Mouse (Mus musculus) intestine, embryonic 14.5 days (tissue): ENCODE results near the gene Dus1l. TPM values are rescaled to one million over a fixed set of nuclear protein-coding genes. Genes with fewer than 3 reads are reported as not detected.

Experiments used
- ATAC-seq: fragments of 200-750 bp; cut with Nextera tagmentation; replicated peaks from 2 replicates; pipeline ENCODE4 v1.8.0; 2017; ENCODE audit warnings: low read depth, moderate number of reproducible peaks, moderate TSS enrichment, moderate library complexity; ENCODE audit not compliant: low FRiP score, low TSS enrichment
- DNase-seq: peaks from one replicate; pipeline ENCODE4 v3.0.0-alpha.2; 2018; ENCODE audit warnings: low spot score
- H3K27ac ChIP-seq: fragments of 300-500 bp; sonication (generic); 2 replicates; pipeline ENCODE4 v1.5.1; 2014; ENCODE audit warnings: low read depth, mild to moderate bottlenecking, control low read depth
- H3K27me3 ChIP-seq: fragments of 300-500 bp; sonication (generic); replicated peaks from 2 replicates; pipeline ENCODE4 v1.6.1; 2014; ENCODE audit warnings: low read length, control low read depth; ENCODE audit not compliant: control insufficient read depth, insufficient read depth
- H3K36me3 ChIP-seq: fragments of 300-500 bp; sonication (generic); 2 replicates; pipeline ENCODE4 v1.6.1; 2014; ENCODE audit warnings: low read length, control low read depth; ENCODE audit not compliant: control insufficient read depth, insufficient read depth
- H3K4me1 ChIP-seq: fragments of 300-500 bp; sonication (generic); replicated peaks from 2 replicates; pipeline ENCODE4 v1.6.1; 2014; ENCODE audit warnings: low read length, control low read depth, mixed read lengths; ENCODE audit not compliant: control insufficient read depth, insufficient read depth
- H3K4me2 ChIP-seq: fragments of 300-500 bp; sonication (generic); 2 replicates; pipeline ENCODE4 v1.6.1; 2014; ENCODE audit warnings: low read length
- H3K4me3 ChIP-seq: fragments of 300-500 bp; sonication (generic); 2 replicates; pipeline ENCODE4 v1.5.1; 2014; ENCODE audit warnings: low read depth, low read length, control low read depth, mixed read lengths
- H3K9ac ChIP-seq: fragments of 300-500 bp; sonication (generic); 2 replicates; pipeline ENCODE4 v1.6.1; 2014; ENCODE audit warnings: mild to moderate bottlenecking, low read length
- H3K9me3 ChIP-seq: fragments of 300-500 bp; sonication (generic); 2 replicates; pipeline ENCODE4 v1.6.1; 2016; ENCODE audit warnings: low read length, control low read depth; ENCODE audit not compliant: control insufficient read depth
- WGBS: fragments of 180-500 bp; shearing (Covaris S2); extraction: QIAGEN DNeasy Blood & Tissue Kit; methylation state at CpG from one replicate; pipeline ENCODE4 v1.1.7; 2014; 5-methylcytosine and 5-hydroxymethylcytosine counted together
- polyA plus RNA-seq: library from polyadenylated mRNA; unstranded; fragments of >200 nt; fragmentation: Nextera tagmentation; extraction: Ambion mirVana; gene quantifications from 2 replicates; pipeline ENCODE4 v1.2.1, GENCODE M21; 2014

Dus1l gene
- polyA plus RNA-seq, 1 experiment from 2014 or later, result 83.0 TPM

DNA sequence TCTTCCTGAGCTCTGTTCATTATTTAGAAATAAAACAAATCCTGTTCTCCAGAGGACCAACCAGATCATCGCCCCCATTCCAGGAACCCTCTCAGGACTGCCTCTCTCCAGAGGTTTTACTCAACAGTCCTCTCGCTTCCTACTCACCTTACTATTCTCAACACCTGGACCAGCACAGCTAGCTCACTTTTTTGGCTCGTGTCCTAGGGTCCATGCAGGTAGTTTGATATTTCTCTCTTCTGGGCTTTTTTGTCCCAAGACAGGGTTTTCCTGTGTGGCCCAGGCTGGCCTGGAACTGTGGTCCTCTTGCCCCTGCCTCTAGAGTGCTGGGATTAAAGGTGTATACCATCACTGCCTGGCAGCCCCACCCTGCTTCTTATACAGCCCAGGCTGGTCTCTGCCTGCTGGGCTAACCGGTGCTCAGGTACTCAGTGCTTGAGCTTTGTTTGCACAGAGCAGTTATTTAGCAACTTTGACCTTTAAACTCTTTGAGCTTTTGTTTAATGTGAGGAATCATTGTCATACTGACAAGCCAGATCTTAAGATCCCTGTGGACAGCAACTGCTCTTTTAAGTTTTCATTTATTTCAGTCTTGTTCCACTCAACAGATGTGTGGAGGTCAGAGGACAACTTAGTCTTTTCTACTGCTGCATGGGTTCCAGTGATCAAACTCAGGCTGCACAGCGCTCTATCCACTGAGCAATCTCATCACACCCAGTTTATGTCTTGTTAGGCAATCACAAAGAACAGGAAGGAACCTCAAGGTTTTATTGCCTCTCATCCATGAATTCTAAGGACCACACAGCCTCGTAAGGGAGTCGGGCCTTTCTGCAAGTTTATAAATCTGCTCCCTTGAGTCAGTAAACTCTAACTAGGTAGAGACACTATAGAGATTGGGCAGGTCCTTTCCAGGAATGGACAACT, 9.4 kb upstream of the Dus1l start:
- Histone ChIP-seq H3K9ac (no peak overlapping the region), H3K36me3 (peaks cover 57% of the 10 kb centered on the region), H3K4me3 (no peak overlapping the region), H3K4me2 (no peak overlapping the region), H3K4me1 (no peaks in the 10 kb centered on the region), H3K27me3 (no peaks in the 10 kb centered on the region), H3K9me3 (no peaks in the 10 kb centered on the region), H3K27ac (no peak overlapping the region; the same call in 1 of the 2 replicates)
- 75% methylated on average over 7 of the region's 7 CpGs for WGBS
- ATAC-seq (peak; percentile 51), DNase-seq (no peak)

DNA sequence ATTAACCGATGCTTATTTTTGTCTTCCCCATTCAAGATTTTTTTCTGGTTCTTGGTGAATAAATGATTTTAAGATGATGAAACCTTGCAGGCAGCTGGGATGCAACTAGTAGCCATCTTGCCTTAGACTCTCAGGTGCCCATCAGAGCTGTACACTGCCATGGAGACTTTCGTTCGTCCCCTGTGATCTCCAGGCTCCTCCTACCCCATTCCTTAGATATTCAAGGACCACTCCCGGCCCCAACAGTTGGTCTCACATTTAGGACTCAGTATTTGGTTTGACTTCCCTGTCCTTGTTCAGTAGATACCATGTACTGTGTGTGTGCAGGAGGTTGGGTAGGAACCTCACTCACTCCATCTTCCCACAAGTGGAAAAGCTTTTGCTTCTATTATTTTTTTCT, 8.6 kb upstream of the Dus1l start:
- no peak overlapping the region for H3K4me3 ChIP-seq
- H3K9me3 ChIP-seq, result no peaks in the 10 kb centered on the region
- DNase-seq, result no peak
- H3K9ac ChIP-seq, result no peak overlapping the region
- H3K27me3 ChIP-seq, result no peaks in the 10 kb centered on the region
- peaks cover 7% of the 10 kb centered on the region; the same call in 1 of the 2 replicates for H3K4me1 ChIP-seq
- ATAC-seq, result no peak
- no peak overlapping the region for H3K4me2 ChIP-seq
- peaks cover 48% of the 10 kb centered on the region for H3K36me3 ChIP-seq
- no peak overlapping the region for H3K27ac ChIP-seq
- WGBS, result 67% methylated on average over 4 of the region's 4 CpGs

DNA sequence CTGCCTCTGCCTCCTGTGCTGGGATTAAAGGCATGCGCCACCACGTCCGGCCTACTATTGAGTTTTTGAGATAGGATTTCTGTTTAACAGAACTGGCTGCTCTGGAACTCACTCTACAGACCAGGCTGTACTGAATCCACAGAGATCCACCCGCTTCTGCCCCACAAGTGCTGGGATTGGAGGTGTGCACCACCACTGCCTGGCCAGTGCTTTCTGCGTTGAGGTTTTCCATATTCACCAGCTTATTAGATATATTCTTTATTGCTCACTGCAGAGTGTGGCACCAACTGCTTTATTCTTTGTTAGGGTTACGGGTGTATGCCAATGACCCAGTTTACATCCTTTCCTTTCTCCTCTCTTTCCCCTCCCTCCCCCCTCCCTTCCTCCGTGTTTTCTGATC, 8.1 kb upstream of the Dus1l start:
- Histone ChIP-seq H3K27me3 (no peaks in the 10 kb centered on the region), H3K9me3 (no peaks in the 10 kb centered on the region), H3K4me1 (peaks cover 10% of the 10 kb centered on the region; the same call in 1 of the 2 replicates), H3K27ac (no peak overlapping the region), H3K9ac (no peak overlapping the region), H3K4me3 (no peak overlapping the region), H3K36me3 (peaks cover 43% of the 10 kb centered on the region), H3K4me2 (no peak overlapping the region)
- 77% methylated on average over 7 of the region's 7 CpGs for whole genome bisulfite sequencing
- ATAC-seq (no peak), DNase-seq (no peak)

DNA sequence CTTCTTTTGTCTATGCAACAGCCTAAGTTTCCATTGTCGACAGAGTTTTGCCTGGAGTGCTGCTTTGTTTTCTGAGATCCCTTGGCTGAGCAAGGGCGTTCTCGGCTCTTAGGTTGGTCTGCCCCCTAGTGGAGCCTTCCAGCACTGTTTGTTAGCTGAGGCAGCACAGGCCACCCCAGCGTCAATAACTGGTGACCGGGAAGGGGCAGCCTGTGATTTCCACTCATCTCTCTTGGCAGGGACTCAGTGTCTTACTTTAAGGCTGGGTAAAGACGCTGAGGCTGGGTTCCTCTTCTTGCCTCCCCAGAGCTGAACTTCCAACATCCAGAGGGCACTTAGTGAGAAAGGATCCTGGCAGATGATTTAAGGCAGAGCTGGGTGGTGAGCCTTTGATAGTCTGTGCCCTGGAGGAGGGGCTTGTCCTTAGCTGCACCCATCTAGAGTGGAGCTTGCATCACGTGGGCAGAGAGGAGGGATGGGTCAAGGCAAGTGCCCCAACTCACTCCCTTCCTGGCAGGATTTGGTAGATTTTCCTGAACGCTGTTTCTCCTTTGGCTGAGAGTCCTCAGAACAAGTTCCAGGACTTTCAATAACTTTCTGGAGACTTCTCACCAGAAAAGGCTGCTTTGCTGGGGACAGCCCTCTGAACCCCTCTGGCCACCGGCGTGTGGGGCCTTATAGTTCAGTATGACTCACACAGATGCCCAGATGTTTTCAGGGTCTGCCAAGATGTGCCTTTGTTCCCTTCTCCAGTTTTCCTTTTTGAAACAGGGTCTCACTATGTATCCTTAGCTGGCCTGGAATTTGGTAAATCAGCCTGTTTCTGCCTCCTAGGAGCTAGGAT, 4.1 kb upstream of the Dus1l start:
- Histone ChIP-seq H3K27me3 (no peaks in the 10 kb centered on the region), H3K9me3 (no peaks in the 10 kb centered on the region), H3K4me2 (peak overlapping the region; percentile 20; the same call in 1 of the 2 replicates), H3K36me3 (peaks cover 3% of the 10 kb centered on the region; the same call in 1 of the 2 replicates), H3K27ac (0 out of 2 replicates have a peak overlapping the region, but pooled peaks have one; percentile 7), H3K4me3 (no peak overlapping the region), H3K4me1 (peaks cover 14% of the 10 kb centered on the region), H3K9ac (0 out of 2 replicates have a peak overlapping the region, but pooled peaks have one; percentile 7)
- WGBS, result 10% methylated on average over 10 of the region's 10 CpGs
- ATAC-seq (peak; percentile 65), DNase-seq (peak; percentile 95)

DNA sequence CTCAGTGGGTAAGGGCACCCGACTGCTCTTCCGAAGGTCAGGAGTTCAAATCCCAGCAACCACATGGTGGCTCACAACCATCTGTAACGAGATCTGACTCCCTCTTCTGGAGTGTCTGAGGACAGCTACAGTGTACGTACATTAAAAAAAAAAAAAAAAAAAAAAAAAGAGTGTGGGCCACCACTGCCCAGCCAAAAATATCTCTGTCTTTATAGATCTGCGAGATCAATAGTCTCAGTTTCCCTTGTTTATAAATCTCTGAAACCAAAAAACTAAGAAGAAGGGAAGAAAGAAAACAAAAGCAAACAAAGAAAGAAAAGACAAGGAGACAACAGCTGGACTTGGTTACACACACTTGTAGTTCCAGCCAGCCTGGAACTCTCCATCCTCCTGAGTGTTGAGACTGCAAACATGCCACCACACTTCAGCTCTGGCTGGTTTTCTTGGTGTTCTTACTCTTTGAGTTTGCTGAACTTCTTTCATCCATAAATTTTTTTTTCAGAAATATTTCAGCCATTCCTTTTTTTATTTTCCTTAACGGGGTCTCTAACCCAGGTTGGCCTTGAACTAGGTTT, 3.2 kb upstream of the Dus1l start:
- Histone ChIP-seq H3K4me1 (peaks cover 17% of the 10 kb centered on the region), H3K9ac (no peak overlapping the region), H3K36me3 (no peaks in the 10 kb centered on the region), H3K9me3 (no peaks in the 10 kb centered on the region), H3K4me2 (peak overlapping the region; percentile 20; the same call in 1 of the 2 replicates), H3K4me3 (no peak overlapping the region), H3K27ac (no peak overlapping the region; the same call in 1 of the 2 replicates), H3K27me3 (no peaks in the 10 kb centered on the region)
- ATAC-seq (no peak), DNase-seq (no peak)
- WGBS, result 72% methylated on average over 6 of the region's 6 CpGs

DNA sequence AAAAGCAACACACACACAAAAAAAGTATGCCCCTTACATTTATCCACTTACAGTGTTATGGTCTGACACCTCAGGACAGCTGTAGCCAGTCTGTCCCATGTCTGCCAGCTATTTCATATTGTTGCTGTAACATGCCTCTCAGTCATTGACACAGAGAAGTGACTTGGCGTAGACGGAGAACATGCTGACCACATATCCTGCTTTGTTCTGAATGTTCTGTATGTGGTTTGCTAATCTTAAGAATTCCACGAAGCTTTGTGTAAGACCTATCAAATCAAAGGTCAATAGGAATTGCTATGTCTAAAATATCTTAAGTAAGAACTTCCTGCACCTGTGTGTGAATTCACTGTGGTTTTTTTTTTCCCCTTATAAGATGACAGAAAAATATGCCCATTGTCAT, 2.0 kb upstream of the Dus1l start:
- Histone ChIP-seq H3K36me3 (peaks cover 10% of the 10 kb centered on the region), H3K4me1 (peaks cover 17% of the 10 kb centered on the region), H3K4me3 (no peak overlapping the region), H3K9ac (no peak overlapping the region), H3K27ac (no peak overlapping the region), H3K9me3 (no peaks in the 10 kb centered on the region), H3K4me2 (no peak overlapping the region), H3K27me3 (no peaks in the 10 kb centered on the region)
- no peak for DNase-seq
- WGBS, result 80% methylated on average over 3 of the region's 3 CpGs
- no peak for ATAC-seq

DNA sequence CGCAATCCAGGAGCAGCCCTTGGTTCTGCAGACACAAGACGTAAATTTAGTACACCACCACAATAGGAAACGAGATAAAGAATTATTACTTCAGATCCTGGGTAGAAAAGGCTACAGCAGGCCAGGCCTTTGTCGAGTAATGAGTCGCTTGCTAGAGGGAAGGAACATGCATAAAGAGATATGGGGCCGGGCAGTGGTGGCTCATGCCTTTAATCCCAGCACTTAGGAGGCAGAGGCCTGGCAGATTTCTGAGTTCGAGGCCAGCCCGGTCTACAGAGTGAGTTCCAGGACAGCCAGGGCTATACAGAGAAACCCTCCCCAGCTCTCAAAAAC, 377 bp upstream of the Dus1l start:
- WGBS, result 27% methylated on average over 8 of the region's 8 CpGs
- H3K9ac ChIP-seq, result peak overlapping the region; percentile 94; the same call in 1 of the 2 replicates
- H3K27ac ChIP-seq, result peak overlapping the region; percentile 65; the same call in 1 of the 2 replicates
- ATAC-seq (no peak; the same call in 1 of the 2 replicates), DNase-seq (no peak)
- no peaks in the 10 kb centered on the region for H3K27me3 ChIP-seq
- peak overlapping the region; percentile 98 for H3K4me2 ChIP-seq
- H3K4me1 ChIP-seq, result peaks cover 17% of the 10 kb centered on the region
- no peaks in the 10 kb centered on the region for H3K9me3 ChIP-seq
- peak overlapping the region; percentile 80 for H3K4me3 ChIP-seq
- H3K36me3 ChIP-seq, result peaks cover 27% of the 10 kb centered on the region

DNA sequence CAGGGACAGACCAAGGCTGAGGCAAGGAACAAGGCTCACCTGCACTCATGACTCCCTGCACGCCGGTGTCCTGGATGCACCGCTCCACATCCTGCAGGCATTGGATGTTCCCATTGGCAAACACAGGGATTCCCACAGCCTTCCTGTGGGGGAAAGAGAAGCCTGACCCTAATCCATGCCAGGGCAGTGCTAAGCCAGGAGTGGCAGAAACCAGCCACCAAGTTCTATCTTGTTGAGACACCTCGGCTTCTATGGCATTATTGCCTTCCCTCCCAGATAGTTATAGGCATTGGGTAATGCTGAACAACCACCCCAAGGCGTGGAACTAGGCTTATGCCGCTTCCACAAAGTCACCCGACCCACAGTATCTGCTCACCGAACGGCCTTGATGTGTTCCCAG, 3.6 kb downstream of the Dus1l start:
- H3K4me3 ChIP-seq, result no peak overlapping the region
- WGBS, result 92% methylated on average over 9 of the region's 9 CpGs
- H3K4me1 ChIP-seq, result peaks cover 8% of the 10 kb centered on the region
- H3K27ac ChIP-seq, result no peak overlapping the region
- H3K9ac ChIP-seq, result no peak overlapping the region
- no peak for DNase-seq
- H3K36me3 ChIP-seq, result peaks cover 64% of the 10 kb centered on the region
- no peaks in the 10 kb centered on the region for H3K27me3 ChIP-seq
- H3K9me3 ChIP-seq, result no peaks in the 10 kb centered on the region
- H3K4me2 ChIP-seq, result no peak overlapping the region
- no peak for ATAC-seq
